Mouse (Mus musculus): ENCODE results near the gene Plcd4. TPM values are rescaled to one million over a fixed set of nuclear protein-coding genes. Genes with fewer than 3 reads are reported as not detected.

The Plcd4 gene
- polyA plus RNA-seq (2012; rRNA removed) (0.43 and 0.53 TPM in 2 replicates), polyA plus RNA-seq (2014; fragmentation: Nextera tagmentation; extraction: Ambion mirVana) (0.99 and 2.1 TPM in 2 replicates)

GRCm38 (mm10) chr1:74542451-74542961, at the start of gene Plcd4:
Gene Plcd4, plus strand, starts transcription at chr1:74542888.
- Histone ChIP-seq H3K4me2 (replicated peaks; ENCODE audit: low read depth, low read length, severe bottlenecking) (peak within 1 kb of the TSS; percentile 14; the same call in 1 of the 2 replicates), H3K4me3 (replicated peaks; ENCODE audit: low read length) (no peak within 1 kb of the TSS), H3K27me3 (ENCODE audit: control insufficient read depth, insufficient read depth, low read length) (no peaks in the 10 kb centered on the region), H3K27ac (replicated peaks; ENCODE audit: low read depth, low read length) (no peak within 1 kb of the TSS), H3K9me3 (ENCODE audit: control insufficient read depth, low read length) (no peaks in the 10 kb centered on the region), H3K9ac (ENCODE audit: low read depth, low read length, severe bottlenecking) (no peak within 1 kb of the TSS), H3K36me3 (ENCODE audit: control insufficient read depth, insufficient read depth, low read length) (no peaks in the 10 kb centered on the region), H3K4me1 (ENCODE audit: control insufficient read depth, insufficient read depth, low read length) (peaks cover 6% of the 10 kb centered on the region)
- 5% methylated on average over 6 of the region's 6 CpGs for WGBS
- TF ChIP-seq POLR2A (IDR thresholded peaks at IDR 0.05; ENCODE audit: borderline replicate concordance, extremely low read depth, insufficient read depth, insufficient read length) = no peak
- DNase-seq (ENCODE audit: low spot score) = peak; percentile 37
- ATAC-seq (ENCODE audit: low FRiP score, low read depth) = no peak

GRCm38 (mm10) chr1:74501106-74501505, 41.6 kb upstream of the Plcd4 start:
- no peaks in the 10 kb centered on the region for H3K9me3 ChIP-seq (ENCODE audit: control insufficient read depth, low read length)
- DNase-seq (ENCODE audit: low spot score) = no peak
- TF ChIP-seq POLR2A (IDR thresholded peaks at IDR 0.05; ENCODE audit: borderline replicate concordance, extremely low read depth, insufficient read depth, insufficient read length) = no peak
- no peak for ATAC-seq (ENCODE audit: low FRiP score, low read depth)
- H3K36me3 ChIP-seq (ENCODE audit: control insufficient read depth, insufficient read depth, low read length) = peaks cover 17% of the 10 kb centered on the region
- WGBS = 80% methylated on average over 1 of the region's 1 CpGs
- H3K4me3 ChIP-seq (replicated peaks; ENCODE audit: low read length) = no peak overlapping the region
- peaks cover 7% of the 10 kb centered on the region for H3K4me1 ChIP-seq (ENCODE audit: control insufficient read depth, insufficient read depth, low read length)
- H3K27ac ChIP-seq (replicated peaks; ENCODE audit: low read depth, low read length) = no peak overlapping the region
- H3K27me3 ChIP-seq (ENCODE audit: control insufficient read depth, insufficient read depth, low read length) = no peaks in the 10 kb centered on the region
- H3K9ac ChIP-seq (ENCODE audit: low read depth, low read length, severe bottlenecking) = no peak overlapping the region
- no peak overlapping the region for H3K4me2 ChIP-seq (replicated peaks; ENCODE audit: low read depth, low read length, severe bottlenecking)

- peak overlapping the region; percentile 73 for H3K4me2 ChIP-seq (replicated peaks; ENCODE audit: low read depth, low read length, severe bottlenecking)
- peak overlapping the region; percentile 86 for H3K27ac ChIP-seq (replicated peaks; ENCODE audit: low read depth, low read length)
- H3K27me3 ChIP-seq (ENCODE audit: control insufficient read depth, insufficient read depth, low read length) = no peaks in the 10 kb centered on the region
- peak overlapping the region; percentile 91 for H3K9ac ChIP-seq (ENCODE audit: low read depth, low read length, severe bottlenecking)
- peak; percentile 51; the same call in 1 of the 2 replicates for TF ChIP-seq POLR2A (IDR thresholded peaks at IDR 0.05; ENCODE audit: borderline replicate concordance, extremely low read depth, insufficient read depth, insufficient read length)
- no peaks in the 10 kb centered on the region for H3K9me3 ChIP-seq (ENCODE audit: control insufficient read depth, low read length)
- ATAC-seq (ENCODE audit: low FRiP score, low read depth) (peak; percentile 58; the same call in 1 of the 2 replicates), DNase-seq (ENCODE audit: low spot score) (no peak)
- H3K4me3 ChIP-seq (replicated peaks; ENCODE audit: low read length) = peak overlapping the region; percentile 95
- peaks cover 18% of the 10 kb centered on the region for H3K4me1 ChIP-seq (ENCODE audit: control insufficient read depth, insufficient read depth, low read length)
- no peaks in the 10 kb centered on the region; the same call in 1 of the 2 replicates for H3K36me3 ChIP-seq (ENCODE audit: control insufficient read depth, insufficient read depth, low read length)
- under 1% methylated on average over 21 of the region's 22 CpGs for WGBS
Measured at GRCm38 (mm10) chr1:74505393-74505720, 37.3 kb upstream of the Plcd4 start.

GRCm38 (mm10) chr1:74505721-74506464, 36.8 kb upstream of the Plcd4 start, which contains the start of gene Cnot9:
Gene Cnot9, plus strand, starts transcription at chr1:74506058.
- peak; percentile 98 for DNase-seq (ENCODE audit: low spot score)
- H3K9ac ChIP-seq (ENCODE audit: low read depth, low read length, severe bottlenecking) = peak within 1 kb of the TSS; percentile 91
- H3K4me3 ChIP-seq (replicated peaks; ENCODE audit: low read length) = peak within 1 kb of the TSS; percentile 95
- ATAC-seq (ENCODE audit: low FRiP score, low read depth) = peak; percentile 99
- under 1% methylated on average over 51 of the region's 64 CpGs for WGBS
- H3K27me3 ChIP-seq (ENCODE audit: control insufficient read depth, insufficient read depth, low read length) = no peaks in the 10 kb centered on the region
- peak within 1 kb of the TSS; percentile 73 for H3K4me2 ChIP-seq (replicated peaks; ENCODE audit: low read depth, low read length, severe bottlenecking)
- H3K36me3 ChIP-seq (ENCODE audit: control insufficient read depth, insufficient read depth, low read length) = no peaks in the 10 kb centered on the region; the same call in 1 of the 2 replicates
- peaks cover 18% of the 10 kb centered on the region for H3K4me1 ChIP-seq (ENCODE audit: control insufficient read depth, insufficient read depth, low read length)
- no peaks in the 10 kb centered on the region for H3K9me3 ChIP-seq (ENCODE audit: control insufficient read depth, low read length)
- H3K27ac ChIP-seq (replicated peaks; ENCODE audit: low read depth, low read length) = peak within 1 kb of the TSS; percentile 86
- peak; percentile 20; the same call in 1 of the 2 replicates for TF ChIP-seq POLR2A (IDR thresholded peaks at IDR 0.05; ENCODE audit: borderline replicate concordance, extremely low read depth, insufficient read depth, insufficient read length)

- peak; percentile 52 for DNase-seq (ENCODE audit: low spot score)
- Histone ChIP-seq H3K36me3 (ENCODE audit: control insufficient read depth, insufficient read depth, low read length) (peaks cover 5% of the 10 kb centered on the region; the same call in 1 of the 2 replicates), H3K9ac (ENCODE audit: low read depth, low read length, severe bottlenecking) (peak overlapping the region; percentile 91)
Measured at GRCm38 (mm10) chr1:74506471-74506881, 36.2 kb upstream of the Plcd4 start.

More at GRCm38 (mm10) chr1:74506471-74506881, 36.2 kb upstream of the Plcd4 start:
- no peak for TF ChIP-seq POLR2A (IDR thresholded peaks at IDR 0.05; ENCODE audit: borderline replicate concordance, extremely low read depth, insufficient read depth, insufficient read length)
- H3K27ac ChIP-seq (replicated peaks; ENCODE audit: low read depth, low read length) = peak overlapping the region; percentile 86
- peaks cover 18% of the 10 kb centered on the region for H3K4me1 ChIP-seq (ENCODE audit: control insufficient read depth, insufficient read depth, low read length)
- no peaks in the 10 kb centered on the region for H3K27me3 ChIP-seq (ENCODE audit: control insufficient read depth, insufficient read depth, low read length)
- 1% methylated on average over 28 of the region's 34 CpGs for WGBS
- ATAC-seq (ENCODE audit: low FRiP score, low read depth) = 0 out of 2 replicates have a peak, but pooled peaks have one; percentile 7
- no peaks in the 10 kb centered on the region for H3K9me3 ChIP-seq (ENCODE audit: control insufficient read depth, low read length)
- peak overlapping the region; percentile 54 for H3K4me2 ChIP-seq (replicated peaks; ENCODE audit: low read depth, low read length, severe bottlenecking)
- H3K4me3 ChIP-seq (replicated peaks; ENCODE audit: low read length) = peak overlapping the region; percentile 95
